Mouse (Mus musculus) kidney, adult 2 months (tissue): ENCODE measurements around the gene Tbca.

Source experiments
- CTCF ChIP-seq: fragments of 200-500 bp; conservative IDR thresholded peaks from 2 replicates; pipeline ENCODE4 v1.5.1; 2011; ENCODE audit warnings: low read depth, mild to moderate bottlenecking, control low read depth, low read length, moderate library complexity, mixed read lengths; ENCODE audit not compliant: insufficient read depth, insufficient read length
- POLR2A ChIP-seq: fragments of 200-500 bp; IDR thresholded peaks from one replicate; pipeline ENCODE4 v1.6.1; 2011; ENCODE audit warnings: low read depth, low read length, control low read depth

DNA sequence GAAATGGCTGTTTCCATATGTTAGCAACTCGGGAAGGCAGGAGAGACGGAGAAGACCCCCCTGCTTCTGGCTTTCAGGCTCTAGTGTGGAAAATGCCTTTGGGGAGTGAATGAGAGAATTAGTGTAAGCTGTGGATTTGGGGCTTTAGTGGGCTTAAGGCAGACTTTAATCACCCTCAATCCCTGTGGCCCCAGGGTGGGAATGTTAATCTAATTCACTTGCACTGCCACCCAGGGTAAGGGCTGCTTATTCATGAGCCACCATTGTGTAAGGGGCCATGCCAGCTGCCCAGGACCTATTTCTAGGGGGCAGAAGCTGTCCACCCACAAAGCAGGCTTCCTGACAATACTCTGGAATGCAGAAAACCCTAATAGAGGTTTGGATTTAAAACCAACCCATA is 78.2 kb downstream of the Tbca start:
- TF ChIP-seq POLR2A (no peak), CTCF (no peak)
